Mouse (Mus musculus) cerebellum, adult 2 months (tissue): ENCODE data around the gene Atp13a4.

Experiments used
- CTCF ChIP-seq: fragments of 200-500 bp; IDR thresholded peaks from 2 replicates; pipeline ENCODE4 v1.5.1; 2011; ENCODE audit warnings: low read depth, mild to moderate bottlenecking, control low read depth, low read length, moderate library complexity, borderline replicate concordance; ENCODE audit not compliant: insufficient read depth
- POLR2A ChIP-seq: fragments of 200-500 bp; IDR thresholded peaks from 2 replicates; pipeline ENCODE4 v1.6.1; 2011; ENCODE audit warnings: low read length, control low read depth, borderline replicate concordance; ENCODE audit not compliant: insufficient read depth

DNA sequence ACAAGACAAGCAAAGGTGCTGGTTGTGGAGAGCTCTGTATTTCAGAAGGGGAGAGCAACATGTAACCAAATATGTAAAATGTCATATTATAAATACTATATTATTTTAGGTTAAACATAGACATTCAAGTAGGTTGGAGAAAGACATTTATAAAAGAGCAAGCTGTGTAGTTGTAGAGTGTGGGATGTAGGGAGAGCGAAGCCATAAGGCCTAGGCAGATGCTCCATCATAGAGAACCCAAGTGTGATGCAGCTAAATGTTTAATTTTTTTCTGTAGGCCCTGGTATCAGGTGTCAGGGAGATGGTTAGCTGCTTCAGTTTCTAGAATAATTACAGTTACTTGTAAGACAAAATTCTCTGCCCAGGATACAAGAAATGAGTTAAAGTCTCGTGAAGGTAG lies 87.8 kb downstream of the Atp13a4 start:
- no peak for TF ChIP-seq POLR2A
- TF ChIP-seq CTCF, result no peak
